In the genomic region with DNA sequence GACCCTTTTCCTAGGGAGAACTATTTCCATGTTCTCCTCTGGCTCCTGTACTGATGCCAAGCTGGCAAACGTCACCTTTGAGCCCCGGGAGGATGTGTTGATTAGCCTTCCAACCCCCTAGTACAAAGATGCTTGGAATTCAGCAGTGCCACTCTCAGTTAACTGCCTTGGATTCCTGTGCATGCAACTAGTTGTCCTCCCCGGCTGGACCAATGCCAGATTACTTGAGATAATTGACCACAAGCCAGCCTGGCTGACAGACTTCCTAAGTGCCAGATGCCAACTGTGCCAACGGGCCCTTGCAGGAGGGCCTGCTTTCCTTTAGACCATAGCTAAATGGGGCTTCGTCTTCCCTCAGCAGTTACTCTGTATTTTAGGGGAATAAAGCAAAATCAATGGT, we compare ENCODE assay signal across 11 mouse cellular contexts. TPM values are rescaled to one million over a fixed set of nuclear protein-coding genes. Genes with fewer than 3 reads are reported as not detected.
DNase-seq lines count a peak whose midpoint lies in the region; ATAC-seq and TF ChIP-seq lines count a peak whose summit lies in the region.
"Had no signal": no experiment of that assay in that cellular context is flagged by ENCODE, and none has a peak within 500 bp of the region (broad histone marks: within the 10 kb centered on the region; RNA-seq: fewer than 3 reads in every experiment).

No protein-coding gene starts in this region.

- TF ChIP-seq CTCF in stomach, postnatal 0 days (IDR thresholded peaks at IDR 0.05; ENCODE audit: low read depth) = no peak

- H3K9ac ChIP-seq in forebrain, embryonic 15.5 days (replicated peaks) = no peak overlapping the region
- H3K9ac ChIP-seq in neural tube, embryonic 14.5 days (replicated peaks; ENCODE audit: low read depth, low read length) = no peak overlapping the region
- no peak overlapping the region for H3K9ac ChIP-seq in neural tube, embryonic 15.5 days (replicated peaks)
- no peak overlapping the region for H3K9ac ChIP-seq in heart, embryonic 16.5 days (ENCODE audit: low read length)
- no peak overlapping the region for H3K9ac ChIP-seq in stomach, postnatal 0 days (ENCODE audit: low read length)
- H3K9ac ChIP-seq: embryonic facial prominence, embryonic 13.5 days had no signal

- DNase-seq in forebrain, embryonic 10.5 days (ENCODE audit: extremely low spot score, low spot score) = no peak
- peak; percentile 31 for DNase-seq in lung, postnatal 25 days (ENCODE audit: low spot score)
- no peak for DNase-seq in T-cell, adult 2 months (ENCODE audit: low spot score)
- no peak for DNase-seq in stomach, postnatal 0 days (ENCODE audit: low spot score)
- DNase-seq: thymus, adult 18-20 months had no signal

- peaks cover 50% of the 10 kb centered on the region for H3K27me3 ChIP-seq in forebrain, embryonic 15.5 days
- H3K27me3 ChIP-seq in forebrain, embryonic 10.5 days (ENCODE audit: poor library complexity, severe bottlenecking) = peaks cover 79% of the 10 kb centered on the region
- peaks cover 51% of the 10 kb centered on the region for H3K27me3 ChIP-seq in neural tube, embryonic 14.5 days (ENCODE audit: control insufficient read depth, insufficient read depth, low read length)
- H3K27me3 ChIP-seq in neural tube, embryonic 15.5 days (replicated peaks) = peaks cover 81% of the 10 kb centered on the region
- peaks cover 50% of the 10 kb centered on the region for H3K27me3 ChIP-seq in heart, embryonic 16.5 days (ENCODE audit: control insufficient read depth, insufficient read depth, low read length)
- peaks cover 26% of the 10 kb centered on the region; the same call in 1 of the 2 replicates for H3K27me3 ChIP-seq in stomach, postnatal 0 days (ENCODE audit: control insufficient read depth, insufficient read depth, low read length)

- H3K9me3 ChIP-seq in forebrain, embryonic 15.5 days = no peaks in the 10 kb centered on the region
- H3K9me3 ChIP-seq in forebrain, embryonic 10.5 days = no peaks in the 10 kb centered on the region
- no peaks in the 10 kb centered on the region for H3K9me3 ChIP-seq in neural tube, embryonic 14.5 days (ENCODE audit: control insufficient read depth, low read length)
- no peaks in the 10 kb centered on the region for H3K9me3 ChIP-seq in neural tube, embryonic 15.5 days (replicated peaks)
- H3K9me3 ChIP-seq in heart, embryonic 16.5 days (replicated peaks; ENCODE audit: control insufficient read depth, low read length) = no peaks in the 10 kb centered on the region
- H3K9me3 ChIP-seq in stomach, postnatal 0 days (ENCODE audit: control insufficient read depth, low read length) = no peaks in the 10 kb centered on the region
- H3K9me3 ChIP-seq: embryonic facial prominence, embryonic 13.5 days had no signal

- no peak for TF ChIP-seq EP300 in stomach, postnatal 0 days (optimal IDR thresholded peaks at IDR 0.05)

- WGBS in forebrain, embryonic 15.5 days = 11% methylated on average over 5 of the region's 5 CpGs
- WGBS in forebrain, embryonic 10.5 days = 42% methylated on average over 5 of the region's 5 CpGs
- WGBS in neural tube, embryonic 14.5 days = 21% methylated on average over 5 of the region's 5 CpGs
- WGBS in neural tube, embryonic 15.5 days = 23% methylated on average over 5 of the region's 5 CpGs
- 13% methylated on average over 5 of the region's 5 CpGs for WGBS in heart, embryonic 16.5 days
- WGBS in stomach, postnatal 0 days = 36% methylated on average over 5 of the region's 5 CpGs

- H3K4me3 ChIP-seq in forebrain, embryonic 15.5 days = no peak overlapping the region
- no peak overlapping the region for H3K4me3 ChIP-seq in forebrain, embryonic 10.5 days
- H3K4me3 ChIP-seq in neural tube, embryonic 14.5 days (ENCODE audit: low read depth, low read length) = no peak overlapping the region
- H3K4me3 ChIP-seq in neural tube, embryonic 15.5 days (replicated peaks) = no peak overlapping the region
- H3K4me3 ChIP-seq in heart, embryonic 16.5 days (ENCODE audit: low read length) = no peak overlapping the region
- no peak overlapping the region for H3K4me3 ChIP-seq in stomach, postnatal 0 days (ENCODE audit: low read depth, low read length)
- H3K4me3 ChIP-seq: embryonic facial prominence, embryonic 13.5 days; megakaryocyte, embryonic 14.5 days had no signal

- peak; percentile 46 for ATAC-seq in forebrain, embryonic 15.5 days (replicated peaks)
- peak; percentile 25; the same call in 1 of the 2 replicates for ATAC-seq in neural tube, embryonic 14.5 days (ENCODE audit: low read depth)
- ATAC-seq in neural tube, embryonic 15.5 days (ENCODE audit: low FRiP score) = no peak
- peak; percentile 83 for ATAC-seq in heart, embryonic 16.5 days (replicated peaks; ENCODE audit: extremely low read depth, insufficient read depth, low FRiP score)
- ATAC-seq in stomach, postnatal 0 days (ENCODE audit: low FRiP score, low TSS enrichment) = no peak

- no peak overlapping the region for H3K27ac ChIP-seq in forebrain, embryonic 15.5 days (replicated peaks)
- H3K27ac ChIP-seq in forebrain, embryonic 10.5 days = no peak overlapping the region
- no peak overlapping the region for H3K27ac ChIP-seq in neural tube, embryonic 14.5 days (ENCODE audit: low read depth, low read length)
- H3K27ac ChIP-seq in neural tube, embryonic 15.5 days (replicated peaks) = no peak overlapping the region
- H3K27ac ChIP-seq in heart, embryonic 16.5 days (ENCODE audit: low read length) = no peak overlapping the region
- H3K27ac ChIP-seq in stomach, postnatal 0 days (replicated peaks) = no peak overlapping the region
- H3K27ac ChIP-seq: embryonic facial prominence, embryonic 13.5 days had no signal

- H3K4me2 ChIP-seq in forebrain, embryonic 15.5 days (replicated peaks) = no peak overlapping the region
- H3K4me2 ChIP-seq in neural tube, embryonic 14.5 days (ENCODE audit: low read depth, low read length) = no peak overlapping the region
- no peak overlapping the region for H3K4me2 ChIP-seq in neural tube, embryonic 15.5 days
- H3K4me2 ChIP-seq in heart, embryonic 16.5 days (ENCODE audit: low read depth, low read length) = no peak overlapping the region; the same call in 1 of the 2 replicates
- H3K4me2 ChIP-seq in stomach, postnatal 0 days (replicated peaks; ENCODE audit: low read depth) = no peak overlapping the region
- H3K4me2 ChIP-seq: embryonic facial prominence, embryonic 13.5 days had no signal

- H3K36me3 ChIP-seq in forebrain, embryonic 15.5 days = no peaks in the 10 kb centered on the region
- no peaks in the 10 kb centered on the region for H3K36me3 ChIP-seq in forebrain, embryonic 10.5 days (replicated peaks)
- no peaks in the 10 kb centered on the region for H3K36me3 ChIP-seq in neural tube, embryonic 14.5 days (ENCODE audit: control insufficient read depth, insufficient read depth, low read length)
- H3K36me3 ChIP-seq in neural tube, embryonic 15.5 days = no peaks in the 10 kb centered on the region
- H3K36me3 ChIP-seq in heart, embryonic 16.5 days (ENCODE audit: control insufficient read depth, insufficient read depth) = no peaks in the 10 kb centered on the region
- H3K36me3 ChIP-seq in stomach, postnatal 0 days (ENCODE audit: control insufficient read depth, insufficient read depth, low read length) = no peaks in the 10 kb centered on the region
- H3K36me3 ChIP-seq: embryonic facial prominence, embryonic 13.5 days had no signal

- H3K4me1 ChIP-seq in forebrain, embryonic 15.5 days = peaks cover 32% of the 10 kb centered on the region
- peaks cover 33% of the 10 kb centered on the region for H3K4me1 ChIP-seq in forebrain, embryonic 10.5 days
- peaks cover 10% of the 10 kb centered on the region for H3K4me1 ChIP-seq in neural tube, embryonic 14.5 days (ENCODE audit: control insufficient read depth, insufficient read depth, low read length)
- peaks cover 22% of the 10 kb centered on the region for H3K4me1 ChIP-seq in neural tube, embryonic 15.5 days
- peaks cover 21% of the 10 kb centered on the region for H3K4me1 ChIP-seq in heart, embryonic 16.5 days (ENCODE audit: control insufficient read depth, insufficient read depth, low read length)
- H3K4me1 ChIP-seq in stomach, postnatal 0 days (replicated peaks; ENCODE audit: control insufficient read depth, insufficient read depth) = peaks cover 3% of the 10 kb centered on the region; the same call in 1 of the 2 replicates

RNA-seq across cellular contexts. Expression of a gene that starts 5.1 kb away (rescaled TPM):
- polyA plus RNA-seq in forebrain, embryonic 15.5 days (2015; fragmentation: Nextera tagmentation; extraction: Ambion mirVana) = 0.11 TPM in 1 of 2 replicates, not detected in the other
- polyA plus RNA-seq in forebrain, embryonic 10.5 days (2016; fragmentation: Nextera tagmentation; extraction: Ambion mirVana) = 0.44 and 0.62 TPM in 2 replicates
- not detected in 2 replicates for polyA plus RNA-seq in neural tube, embryonic 14.5 days (2014; fragmentation: Nextera tagmentation; extraction: Ambion mirVana)
- polyA plus RNA-seq in neural tube, embryonic 15.5 days (2015; fragmentation: Nextera tagmentation; extraction: Ambion mirVana) = not detected in 2 replicates
- polyA plus RNA-seq in heart, embryonic 16.5 days (2015; fragmentation: Nextera tagmentation; extraction: Ambion mirVana) = not detected in 2 replicates
- not detected in 2 replicates for polyA plus RNA-seq in stomach, postnatal 0 days (2015; fragmentation: Nextera tagmentation; extraction: Ambion mirVana)
- polyA plus RNA-seq: embryonic facial prominence, embryonic 13.5 days had no signal

Comparison
In these comparisons a context has a peak if more than half of its experiments do, and no peak if none do; other contexts are left out.
1. ATAC-seq: peak in forebrain, embryonic 15.5 days (single experiment), neural tube, embryonic 14.5 days (single experiment) and heart, embryonic 16.5 days (single experiment); none in neural tube, embryonic 15.5 days (single experiment) and stomach, postnatal 0 days (single experiment).